Mouse (Mus musculus) olfactory bulb, adult 2 months (tissue): ENCODE results near the gene Rhbdl3.

ENCODE experiments used
- CTCF ChIP-seq: fragments of 200-500 bp; IDR thresholded peaks from 2 replicates; pipeline ENCODE4 v1.5.1; 2012; ENCODE audit warnings: low read depth, mild to moderate bottlenecking, low read length, moderate library complexity; ENCODE audit not compliant: insufficient read depth
- POLR2A ChIP-seq: fragments of 200-500 bp; IDR thresholded peaks from 2 replicates; pipeline ENCODE4 v1.6.1; 2012; ENCODE audit warnings: mild to moderate bottlenecking, low read depth, low read length, moderate library complexity; ENCODE audit not compliant: insufficient read depth

GRCm38 (mm10) chr11:80313462-80313861, 12.8 kb downstream of the Rhbdl3 start:
- TF ChIP-seq POLR2A (no peak), CTCF (no peak)
